Mouse (Mus musculus) hindbrain, embryonic 16.5 days (tissue): Measurements from ENCODE around the gene Stk32c. TPM values are rescaled to one million over a fixed set of nuclear protein-coding genes. Genes with fewer than 3 reads are reported as not detected.

Source experiments
- ATAC-seq: fragments of 200-750 bp; cut with Nextera tagmentation; 2 replicates; pipeline ENCODE4 v1.8.0; 2017; ENCODE audit warnings: moderate TSS enrichment, moderate library complexity
- H3K27ac ChIP-seq: fragments of 300-500 bp; sonication (generic); 2 replicates; pipeline ENCODE4 v1.5.1; 2014; ENCODE audit warnings: low read depth, mild to moderate bottlenecking, control low read depth, low read length, moderate library complexity
- H3K27me3 ChIP-seq: fragments of 300-500 bp; sonication (generic); replicated peaks from 2 replicates; pipeline ENCODE4 v1.6.1; 2014; ENCODE audit warnings: low read length; ENCODE audit not compliant: control insufficient read depth, insufficient read depth
- H3K36me3 ChIP-seq: fragments of 300-500 bp; sonication (generic); 2 replicates; pipeline ENCODE4 v1.6.1; 2014; ENCODE audit warnings: mild to moderate bottlenecking, low read length, moderate library complexity, mixed read lengths; ENCODE audit not compliant: control insufficient read depth, insufficient read depth
- H3K4me1 ChIP-seq: fragments of 300-500 bp; sonication (generic); 2 replicates; pipeline ENCODE4 v1.6.1; 2014; ENCODE audit warnings: low read depth, low read length; ENCODE audit not compliant: control insufficient read depth, insufficient read depth
- H3K4me2 ChIP-seq: fragments of 300-500 bp; sonication (generic); 2 replicates; pipeline ENCODE4 v1.6.1; 2014; ENCODE audit warnings: mild to moderate bottlenecking, low read length, control low read depth, moderate library complexity
- H3K4me3 ChIP-seq: fragments of 300-500 bp; sonication (generic); 2 replicates; pipeline ENCODE4 v1.5.1; 2014; ENCODE audit warnings: mild to moderate bottlenecking, low read length, control low read depth, moderate library complexity
- H3K9ac ChIP-seq: fragments of 300-500 bp; sonication (generic); 2 replicates; pipeline ENCODE4 v1.6.1; 2014; ENCODE audit warnings: low read depth, mild to moderate bottlenecking, control low read depth, low read length, moderate library complexity
- H3K9me3 ChIP-seq: fragments of 300-500 bp; sonication (generic); 2 replicates; pipeline ENCODE4 v1.6.1; 2014; ENCODE audit warnings: mild to moderate bottlenecking, low read length, moderate library complexity; ENCODE audit not compliant: control insufficient read depth
- WGBS: fragments of 180-500 bp; shearing (Covaris S2); extraction: QIAGEN DNeasy Blood & Tissue Kit; methylation state at CpG from one replicate; pipeline ENCODE4 v1.1.7; 2014; 5-methylcytosine and 5-hydroxymethylcytosine counted together
- polyA plus RNA-seq: library from polyadenylated mRNA; unstranded; fragments of >200 nt; fragmentation: Nextera tagmentation; extraction: Ambion mirVana; gene quantifications from 2 replicates; pipeline ENCODE4 v1.2.1, GENCODE M21; 2015

The Stk32c gene
- polyA plus RNA-seq, 1 experiment from 2014 or later, result 3.0 TPM

DNA sequence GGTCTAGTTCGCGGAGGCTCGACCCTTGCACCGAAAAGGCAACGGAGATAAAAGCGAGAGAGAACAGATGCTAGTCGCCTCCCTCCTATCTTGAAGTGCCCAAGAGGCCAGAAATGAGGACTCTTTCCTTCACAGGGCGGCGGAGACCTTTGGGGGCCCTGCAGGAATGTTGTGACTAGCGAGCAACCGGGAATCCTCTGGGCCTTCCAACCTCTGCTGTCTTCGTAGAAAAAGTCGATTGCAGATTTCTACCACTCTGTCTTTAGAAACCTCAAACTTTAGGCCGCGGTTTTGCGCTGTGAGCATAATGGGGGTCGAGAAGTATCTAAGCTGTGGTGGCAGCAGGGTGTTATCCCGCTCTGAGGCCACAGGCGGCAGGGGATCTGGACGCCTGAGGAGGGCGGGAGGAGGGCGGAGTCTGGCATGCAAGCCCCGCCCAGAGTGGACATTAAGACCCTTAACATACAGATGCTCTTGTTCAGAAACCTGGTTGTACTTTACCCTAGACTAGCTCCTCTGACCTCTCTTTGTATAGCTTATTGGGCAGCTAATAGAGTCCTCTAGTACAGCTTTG is 24.4 kb downstream of the Stk32c start:
- 0 out of 2 replicates have a peak, but pooled peaks cover 2% of the 10 kb centered on the region for H3K9me3 ChIP-seq
- ATAC-seq, result peak; percentile 66
- H3K4me3 ChIP-seq, result peak overlapping the region; percentile 83
- peak overlapping the region; percentile 92 for H3K4me2 ChIP-seq
- peak overlapping the region; percentile 23 for H3K27ac ChIP-seq
- 0% methylated on average over 23 of the region's 23 CpGs for WGBS
- H3K9ac ChIP-seq, result peak overlapping the region; percentile 87
- H3K4me1 ChIP-seq, result peaks cover 16% of the 10 kb centered on the region
- H3K36me3 ChIP-seq, result no peaks in the 10 kb centered on the region
- peaks cover 9% of the 10 kb centered on the region; the same call in 1 of the 2 replicates for H3K27me3 ChIP-seq

DNA sequence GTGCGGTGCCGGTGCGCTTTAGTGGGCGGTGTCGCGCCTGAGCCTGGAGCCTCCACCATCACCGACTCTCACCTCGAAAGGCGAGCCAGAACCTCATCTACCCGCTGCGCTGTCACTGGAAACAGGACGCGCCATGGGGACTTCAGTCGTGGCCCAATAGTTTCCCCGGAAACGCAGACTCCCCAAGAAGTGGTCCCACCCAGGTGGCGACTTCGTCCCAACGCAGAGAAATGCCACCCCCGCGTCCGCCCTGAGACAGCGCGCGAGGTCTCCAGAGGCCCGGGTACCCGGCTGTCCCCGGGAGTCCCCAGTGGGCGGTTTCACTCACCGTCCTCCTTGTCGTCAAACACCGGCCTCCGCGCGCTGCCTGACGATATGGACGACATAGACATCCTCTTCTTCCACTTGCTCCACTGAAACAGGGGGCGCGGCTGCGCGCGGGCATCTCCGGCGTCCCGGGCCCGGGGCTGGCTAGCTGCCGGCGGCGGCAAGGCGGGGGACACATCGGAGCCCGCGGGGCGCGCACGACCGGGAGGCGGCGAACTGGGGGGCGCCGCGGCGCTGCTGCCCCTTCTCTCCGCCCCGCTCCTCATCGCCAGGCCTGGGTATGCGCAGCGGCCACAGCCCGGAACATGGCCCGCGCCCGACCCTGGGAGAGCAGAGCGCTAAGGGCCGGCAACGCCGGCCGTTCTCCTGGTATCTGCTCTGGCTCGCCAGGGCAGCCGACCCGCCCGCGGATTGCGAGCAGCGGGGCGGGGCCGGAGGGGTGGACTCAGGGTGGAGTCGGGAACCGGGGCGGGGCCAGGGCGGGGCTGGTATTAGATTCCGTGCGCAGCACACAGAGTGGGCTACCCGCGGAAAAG is 25.1 kb downstream of the Stk32c start:
- 0 out of 2 replicates have a peak, but pooled peaks cover 2% of the 10 kb centered on the region for H3K9me3 ChIP-seq
- ATAC-seq, result peak; percentile 96
- peak overlapping the region; percentile 83 for H3K4me3 ChIP-seq
- H3K36me3 ChIP-seq, result no peaks in the 10 kb centered on the region
- H3K4me1 ChIP-seq, result peaks cover 16% of the 10 kb centered on the region
- peak overlapping the region; percentile 92 for H3K4me2 ChIP-seq
- WGBS, result under 1% methylated on average over 86 of the region's 94 CpGs
- peak overlapping the region; percentile 87 for H3K9ac ChIP-seq
- peaks cover 9% of the 10 kb centered on the region; the same call in 1 of the 2 replicates for H3K27me3 ChIP-seq
- H3K27ac ChIP-seq, result peak overlapping the region; percentile 79

DNA sequence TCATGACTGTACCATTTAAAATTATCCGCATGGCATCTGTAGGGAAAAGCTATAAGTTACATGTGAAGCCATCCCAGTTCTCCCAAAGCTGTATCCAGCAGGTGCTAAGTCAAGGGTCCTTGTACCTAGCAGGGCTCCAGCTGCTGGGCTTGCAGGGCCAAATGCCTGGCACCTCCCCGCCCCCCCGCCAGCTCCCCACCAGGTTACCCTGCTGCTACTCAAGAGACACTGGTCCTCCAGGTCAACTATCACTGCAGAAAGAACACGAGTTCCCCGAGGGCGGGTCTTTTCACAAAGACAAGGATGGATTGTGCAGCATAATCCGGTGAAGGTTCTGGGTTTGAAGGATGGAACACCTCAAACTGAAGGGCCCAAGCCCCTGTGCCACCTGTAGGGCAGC is 25.8 kb downstream of the Stk32c start:
- ATAC-seq, result no peak
- H3K9me3 ChIP-seq, result 0 out of 2 replicates have a peak, but pooled peaks cover 2% of the 10 kb centered on the region
- H3K27ac ChIP-seq, result no peak overlapping the region; the same call in 1 of the 2 replicates
- H3K9ac ChIP-seq, result peak overlapping the region; percentile 87
- H3K27me3 ChIP-seq, result peaks cover 9% of the 10 kb centered on the region; the same call in 1 of the 2 replicates
- H3K36me3 ChIP-seq, result no peaks in the 10 kb centered on the region
- H3K4me2 ChIP-seq, result peak overlapping the region; percentile 92
- WGBS, result 37% methylated on average over 7 of the region's 7 CpGs
- peak overlapping the region; percentile 83 for H3K4me3 ChIP-seq
- H3K4me1 ChIP-seq, result peaks cover 16% of the 10 kb centered on the region

DNA sequence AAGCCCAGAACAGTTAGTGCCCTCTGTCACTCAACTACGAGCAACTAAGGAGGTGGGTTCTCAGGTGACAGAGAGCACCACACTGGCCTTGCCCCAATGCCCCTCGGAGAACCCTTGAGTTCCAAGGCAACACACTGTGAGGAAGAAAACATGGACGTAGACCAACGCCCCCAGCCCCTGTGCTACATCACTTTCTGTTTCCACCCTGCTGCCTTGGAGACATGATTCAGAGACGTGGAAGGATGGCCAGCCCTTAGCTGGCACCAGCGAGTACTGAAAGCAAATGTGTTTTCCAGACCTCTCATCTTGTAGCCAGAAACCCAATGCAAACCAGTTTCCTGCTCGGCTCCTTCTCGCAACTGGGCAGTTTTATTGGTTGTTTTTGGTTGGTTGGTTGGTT is 26.7 kb downstream of the Stk32c start:
- Histone ChIP-seq H3K4me1 (peaks cover 16% of the 10 kb centered on the region), H3K9me3 (0 out of 2 replicates have a peak, but pooled peaks cover 2% of the 10 kb centered on the region), H3K36me3 (no peaks in the 10 kb centered on the region), H3K9ac (no peak overlapping the region), H3K27me3 (peaks cover 9% of the 10 kb centered on the region; the same call in 1 of the 2 replicates), H3K4me2 (peak overlapping the region; percentile 92), H3K27ac (no peak overlapping the region), H3K4me3 (no peak overlapping the region)
- no peak for ATAC-seq
- WGBS, result 67% methylated on average over 8 of the region's 8 CpGs

GRCm38 (mm10) chr7:139185971-139186370 is 27.1 kb downstream of the Stk32c start:
- no peaks in the 10 kb centered on the region for H3K36me3 ChIP-seq
- H3K4me3 ChIP-seq, result no peak overlapping the region
- H3K9me3 ChIP-seq, result no peaks in the 10 kb centered on the region
- H3K9ac ChIP-seq, result no peak overlapping the region
- WGBS, result 50% methylated on average over 5 of the region's 5 CpGs
- peaks cover 9% of the 10 kb centered on the region; the same call in 1 of the 2 replicates for H3K27me3 ChIP-seq
- peaks cover 16% of the 10 kb centered on the region for H3K4me1 ChIP-seq
- no peak overlapping the region for H3K27ac ChIP-seq
- no peak for ATAC-seq
- H3K4me2 ChIP-seq, result peak overlapping the region; percentile 18

GRCm38 (mm10) chr7:139184846-139185245 is 28.3 kb downstream of the Stk32c start:
- H3K9ac ChIP-seq, result no peak overlapping the region
- WGBS, result 80% methylated on average over 7 of the region's 7 CpGs
- no peak overlapping the region for H3K4me2 ChIP-seq
- H3K4me3 ChIP-seq, result no peak overlapping the region
- ATAC-seq, result no peak
- no peaks in the 10 kb centered on the region for H3K9me3 ChIP-seq
- H3K27me3 ChIP-seq, result peaks cover 9% of the 10 kb centered on the region; the same call in 1 of the 2 replicates
- no peaks in the 10 kb centered on the region for H3K36me3 ChIP-seq
- no peak overlapping the region for H3K27ac ChIP-seq
- peaks cover 16% of the 10 kb centered on the region for H3K4me1 ChIP-seq

- no peak for ATAC-seq
- Histone ChIP-seq H3K27ac (no peak overlapping the region), H3K4me1 (peaks cover 16% of the 10 kb centered on the region)
Measured at GRCm38 (mm10) chr7:139184396-139184795, 28.7 kb downstream of the Stk32c start.

DNA sequence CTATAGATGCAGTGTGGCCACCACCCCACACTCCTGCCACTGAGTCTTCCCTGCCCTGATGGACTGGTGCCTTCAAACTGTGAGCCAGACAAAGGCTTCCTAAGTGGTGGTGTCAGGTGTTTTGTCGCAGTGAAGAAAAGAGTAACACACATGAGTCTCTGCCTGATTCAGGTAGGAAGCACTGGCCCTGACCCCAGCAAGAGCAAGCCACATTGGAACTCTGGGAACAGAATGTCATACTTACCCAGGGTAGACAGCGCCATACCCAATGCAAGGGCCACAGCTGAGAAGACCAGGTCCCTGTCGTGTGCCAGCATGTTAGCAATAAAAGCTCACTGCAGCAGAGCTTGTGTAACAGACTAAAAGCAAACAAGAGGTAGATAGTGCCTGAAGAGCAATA is 33.0 kb downstream of the Stk32c start:
- Histone ChIP-seq H3K9me3 (no peaks in the 10 kb centered on the region), H3K4me2 (no peak overlapping the region), H3K9ac (no peak overlapping the region), H3K27me3 (no peaks in the 10 kb centered on the region), H3K4me3 (no peak overlapping the region), H3K4me1 (no peaks in the 10 kb centered on the region), H3K36me3 (no peaks in the 10 kb centered on the region), H3K27ac (no peak overlapping the region)
- ATAC-seq, result no peak
- WGBS, result 87% methylated on average over 3 of the region's 3 CpGs

More at GRCm38 (mm10) chr7:139184396-139184795, 28.7 kb downstream of the Stk32c start:
- no peaks in the 10 kb centered on the region for H3K9me3 ChIP-seq
- no peak overlapping the region for H3K4me3 ChIP-seq
- H3K9ac ChIP-seq, result no peak overlapping the region
- 85% methylated on average over 4 of the region's 4 CpGs for WGBS
- H3K4me2 ChIP-seq, result no peak overlapping the region
- no peaks in the 10 kb centered on the region for H3K36me3 ChIP-seq
- H3K27me3 ChIP-seq, result peaks cover 9% of the 10 kb centered on the region; the same call in 1 of the 2 replicates

DNA sequence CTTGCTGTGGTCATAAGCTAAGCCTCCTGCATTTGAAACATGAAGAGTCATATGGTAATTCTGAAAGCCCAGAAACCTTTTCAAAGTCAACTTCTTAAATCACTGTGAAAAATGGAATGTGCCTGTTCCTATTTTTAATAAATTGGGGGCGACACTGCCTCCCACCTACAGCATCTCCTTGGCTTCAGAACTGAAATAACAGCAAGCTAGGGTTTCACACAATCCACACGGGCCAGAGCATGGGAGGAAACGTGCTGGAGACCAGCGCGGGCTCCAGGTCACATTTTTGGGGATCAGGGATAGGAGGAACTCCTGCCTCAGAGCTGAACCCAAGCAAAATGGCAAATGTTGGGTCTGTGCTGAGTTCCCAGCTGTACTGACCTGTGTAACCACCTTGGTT is 33.8 kb downstream of the Stk32c start:
- Histone ChIP-seq H3K4me2 (no peak overlapping the region), H3K9me3 (no peaks in the 10 kb centered on the region), H3K27me3 (no peaks in the 10 kb centered on the region), H3K4me1 (no peaks in the 10 kb centered on the region), H3K27ac (no peak overlapping the region), H3K9ac (no peak overlapping the region), H3K36me3 (no peaks in the 10 kb centered on the region), H3K4me3 (no peak overlapping the region)
- ATAC-seq, result no peak
- WGBS, result 89% methylated on average over 5 of the region's 5 CpGs
